Mouse (Mus musculus): ENCODE data around the gene Ccl22. TPM values are rescaled to one million over a fixed set of nuclear protein-coding genes. Genes with fewer than 3 reads are reported as not detected.
A peak's percentile ranks its signal among the peaks of the same experiment; 100 is the strongest.

Gene Ccl22
- polyA plus RNA-seq (2015; fragmentation: Nextera tagmentation; extraction: Ambion mirVana), result not detected in 2 replicates

GRCm38 (mm10) chr8:94745476-94746184 is at the start of gene Ccl22:
TSS of gene Ccl22 (plus strand) at chr8:94745590.
- Histone ChIP-seq H3K4me3 (ENCODE audit: low read length) (no peak within 1 kb of the TSS), H3K36me3 (ENCODE audit: insufficient read depth, low read length) (no peaks in the 10 kb centered on the region), H3K9me3 (ENCODE audit: low read length) (no peaks in the 10 kb centered on the region), H3K27me3 (ENCODE audit: insufficient read depth, low read length) (no peaks in the 10 kb centered on the region), H3K9ac (replicated peaks; ENCODE audit: low read length) (no peak within 1 kb of the TSS), H3K4me1 (ENCODE audit: insufficient read depth, low read length) (no peaks in the 10 kb centered on the region), H3K27ac (ENCODE audit: low read length) (no peak within 1 kb of the TSS), H3K4me2 (replicated peaks; ENCODE audit: low read depth, low read length) (no peak within 1 kb of the TSS)
- ATAC-seq (ENCODE audit: low FRiP score, low TSS enrichment), result no peak
- WGBS, result 80% methylated on average over 7 of the region's 7 CpGs

- Histone ChIP-seq H3K27ac (ENCODE audit: low read length) (no peak within 1 kb of the TSS), H3K9me3 (ENCODE audit: low read length) (no peaks in the 10 kb centered on the region), H3K36me3 (ENCODE audit: insufficient read depth, low read length) (no peaks in the 10 kb centered on the region), H3K4me1 (ENCODE audit: insufficient read depth, low read length) (peaks cover 15% of the 10 kb centered on the region), H3K9ac (replicated peaks; ENCODE audit: low read length) (peak within 1 kb of the TSS; percentile 62), H3K4me3 (ENCODE audit: low read length) (peak within 1 kb of the TSS; percentile 56), H3K27me3 (ENCODE audit: insufficient read depth, low read length) (peaks cover 55% of the 10 kb centered on the region), H3K4me2 (replicated peaks; ENCODE audit: low read depth, low read length) (peak within 1 kb of the TSS; percentile 84)
- WGBS, result under 1% methylated on average over 41 of the region's 41 CpGs
- peak; percentile 65 for ATAC-seq (ENCODE audit: low FRiP score, low TSS enrichment)
Observed at GRCm38 (mm10) chr8:94695994-94696384, 49.4 kb upstream of the Ccl22 start, which contains the start of gene Pllp. TSS of gene Pllp (minus strand) at chr8:94696278.

- no peak overlapping the region for H3K27ac ChIP-seq (ENCODE audit: low read length)
- 64% methylated on average over 3 of the region's 3 CpGs for WGBS
- H3K9ac ChIP-seq (replicated peaks; ENCODE audit: low read length), result no peak overlapping the region
- H3K27me3 ChIP-seq (ENCODE audit: insufficient read depth, low read length), result peaks cover 55% of the 10 kb centered on the region
- H3K9me3 ChIP-seq (ENCODE audit: low read length), result no peaks in the 10 kb centered on the region
- no peak overlapping the region for H3K4me3 ChIP-seq (ENCODE audit: low read length)
- peaks cover 15% of the 10 kb centered on the region for H3K4me1 ChIP-seq (ENCODE audit: insufficient read depth, low read length)
- no peak for ATAC-seq (ENCODE audit: low FRiP score, low TSS enrichment)
- H3K36me3 ChIP-seq (ENCODE audit: insufficient read depth, low read length), result no peaks in the 10 kb centered on the region
- peak overlapping the region; percentile 84 for H3K4me2 ChIP-seq (replicated peaks; ENCODE audit: low read depth, low read length)
Observed at GRCm38 (mm10) chr8:94696566-94696965, 48.8 kb upstream of the Ccl22 start.

GRCm38 (mm10) chr8:94697956-94698355 is 47.4 kb upstream of the Ccl22 start:
- 72% methylated on average over 6 of the region's 6 CpGs for WGBS

GRCm38 (mm10) chr8:94699366-94699765 is 46.0 kb upstream of the Ccl22 start:
- Histone ChIP-seq H3K9me3 (ENCODE audit: low read length) (no peaks in the 10 kb centered on the region), H3K4me3 (ENCODE audit: low read length) (no peak overlapping the region), H3K9ac (replicated peaks; ENCODE audit: low read length) (no peak overlapping the region), H3K4me2 (replicated peaks; ENCODE audit: low read depth, low read length) (no peak overlapping the region), H3K27me3 (ENCODE audit: insufficient read depth, low read length) (peaks cover 35% of the 10 kb centered on the region), H3K4me1 (ENCODE audit: insufficient read depth, low read length) (peaks cover 15% of the 10 kb centered on the region), H3K27ac (ENCODE audit: low read length) (no peak overlapping the region), H3K36me3 (ENCODE audit: insufficient read depth, low read length) (no peaks in the 10 kb centered on the region)
- no peak for ATAC-seq (ENCODE audit: low FRiP score, low TSS enrichment)
- 75% methylated on average over 16 of the region's 16 CpGs for WGBS

More at GRCm38 (mm10) chr8:94697956-94698355, 47.4 kb upstream of the Ccl22 start:
- Histone ChIP-seq H3K4me3 (ENCODE audit: low read length) (no peak overlapping the region), H3K27ac (ENCODE audit: low read length) (no peak overlapping the region), H3K36me3 (ENCODE audit: insufficient read depth, low read length) (no peaks in the 10 kb centered on the region), H3K4me2 (replicated peaks; ENCODE audit: low read depth, low read length) (no peak overlapping the region), H3K9me3 (ENCODE audit: low read length) (no peaks in the 10 kb centered on the region), H3K9ac (replicated peaks; ENCODE audit: low read length) (no peak overlapping the region), H3K4me1 (ENCODE audit: insufficient read depth, low read length) (peaks cover 15% of the 10 kb centered on the region), H3K27me3 (ENCODE audit: insufficient read depth, low read length) (peaks cover 49% of the 10 kb centered on the region)
- ATAC-seq (ENCODE audit: low FRiP score, low TSS enrichment), result no peak

- no peak overlapping the region for H3K4me2 ChIP-seq (replicated peaks; ENCODE audit: low read depth, low read length)
- no peaks in the 10 kb centered on the region for H3K36me3 ChIP-seq (ENCODE audit: insufficient read depth, low read length)
- ATAC-seq (ENCODE audit: low FRiP score, low TSS enrichment), result no peak
- H3K9me3 ChIP-seq (ENCODE audit: low read length), result no peaks in the 10 kb centered on the region
- H3K4me1 ChIP-seq (ENCODE audit: insufficient read depth, low read length), result peaks cover 8% of the 10 kb centered on the region
- H3K27ac ChIP-seq (ENCODE audit: low read length), result no peak overlapping the region
- 83% methylated on average over 4 of the region's 4 CpGs for WGBS
- no peak overlapping the region for H3K9ac ChIP-seq (replicated peaks; ENCODE audit: low read length)
- no peak overlapping the region for H3K4me3 ChIP-seq (ENCODE audit: low read length)
- H3K27me3 ChIP-seq (ENCODE audit: insufficient read depth, low read length), result peaks cover 24% of the 10 kb centered on the region
Observed at GRCm38 (mm10) chr8:94700421-94700935, 44.9 kb upstream of the Ccl22 start.

- Histone ChIP-seq H3K27me3 (ENCODE audit: insufficient read depth, low read length) (peaks cover 7% of the 10 kb centered on the region), H3K9ac (replicated peaks; ENCODE audit: low read length) (no peak overlapping the region), H3K9me3 (ENCODE audit: low read length) (no peaks in the 10 kb centered on the region), H3K36me3 (ENCODE audit: insufficient read depth, low read length) (no peaks in the 10 kb centered on the region), H3K4me2 (replicated peaks; ENCODE audit: low read depth, low read length) (peak overlapping the region; percentile 68), H3K4me3 (ENCODE audit: low read length) (peak overlapping the region; percentile 66), H3K4me1 (ENCODE audit: insufficient read depth, low read length) (no peaks in the 10 kb centered on the region), H3K27ac (ENCODE audit: low read length) (no peak overlapping the region)
- 71% methylated on average over 3 of the region's 3 CpGs for WGBS
- ATAC-seq (ENCODE audit: low FRiP score, low TSS enrichment), result no peak
Observed at GRCm38 (mm10) chr8:94702156-94702555, 43.2 kb upstream of the Ccl22 start.

- H3K9me3 ChIP-seq (ENCODE audit: low read length), result no peaks in the 10 kb centered on the region
- no peaks in the 10 kb centered on the region for H3K4me1 ChIP-seq (ENCODE audit: insufficient read depth, low read length)
- under 1% methylated on average over 35 of the region's 35 CpGs for WGBS
- peak overlapping the region; percentile 53; the same call in 1 of the 2 replicates for H3K9ac ChIP-seq (replicated peaks; ENCODE audit: low read length)
- H3K36me3 ChIP-seq (ENCODE audit: insufficient read depth, low read length), result no peaks in the 10 kb centered on the region
- H3K4me2 ChIP-seq (replicated peaks; ENCODE audit: low read depth, low read length), result peak overlapping the region; percentile 68
- H3K27ac ChIP-seq (ENCODE audit: low read length), result peak overlapping the region; percentile 38; the same call in 1 of the 2 replicates
- peaks cover under 1% of the 10 kb centered on the region; the same call in 1 of the 2 replicates for H3K27me3 ChIP-seq (ENCODE audit: insufficient read depth, low read length)
- ATAC-seq (ENCODE audit: low FRiP score, low TSS enrichment), result peak; percentile 82
- peak overlapping the region; percentile 66 for H3K4me3 ChIP-seq (ENCODE audit: low read length)
Observed at GRCm38 (mm10) chr8:94702844-94703813, 42.3 kb upstream of the Ccl22 start.

GRCm38 (mm10) chr8:94703972-94704668 is 41.3 kb upstream of the Ccl22 start:
- H3K9me3 ChIP-seq (ENCODE audit: low read length), result no peaks in the 10 kb centered on the region
- H3K36me3 ChIP-seq (ENCODE audit: insufficient read depth, low read length), result no peaks in the 10 kb centered on the region
- WGBS, result under 1% methylated on average over 35 of the region's 35 CpGs
- peak overlapping the region; percentile 66 for H3K4me3 ChIP-seq (ENCODE audit: low read length)
- no peak overlapping the region for H3K27ac ChIP-seq (ENCODE audit: low read length)
- H3K27me3 ChIP-seq (ENCODE audit: insufficient read depth, low read length), result no peaks in the 10 kb centered on the region
- peak overlapping the region; percentile 68 for H3K4me2 ChIP-seq (replicated peaks; ENCODE audit: low read depth, low read length)
- peak; percentile 92 for ATAC-seq (ENCODE audit: low FRiP score, low TSS enrichment)
- no peaks in the 10 kb centered on the region for H3K4me1 ChIP-seq (ENCODE audit: insufficient read depth, low read length)
- peak overlapping the region; percentile 32 for H3K9ac ChIP-seq (replicated peaks; ENCODE audit: low read length)

All from kidney, embryonic 16.5 days (tissue).